Mouse (Mus musculus): Measurements from ENCODE around the gene Gm21961. TPM values are rescaled to one million over a fixed set of nuclear protein-coding genes. Genes with fewer than 3 reads are reported as not detected.
"Not testable (repeated sequence)": the region's sequence is repeated elsewhere in the genome, so short reads cannot be mapped to it uniquely, and the experiment has no call there.

The Gm21961 gene
- polyA plus RNA-seq (2015; fragmentation: Nextera tagmentation; extraction: Ambion mirVana) = not detected in 2 replicates

DNA sequence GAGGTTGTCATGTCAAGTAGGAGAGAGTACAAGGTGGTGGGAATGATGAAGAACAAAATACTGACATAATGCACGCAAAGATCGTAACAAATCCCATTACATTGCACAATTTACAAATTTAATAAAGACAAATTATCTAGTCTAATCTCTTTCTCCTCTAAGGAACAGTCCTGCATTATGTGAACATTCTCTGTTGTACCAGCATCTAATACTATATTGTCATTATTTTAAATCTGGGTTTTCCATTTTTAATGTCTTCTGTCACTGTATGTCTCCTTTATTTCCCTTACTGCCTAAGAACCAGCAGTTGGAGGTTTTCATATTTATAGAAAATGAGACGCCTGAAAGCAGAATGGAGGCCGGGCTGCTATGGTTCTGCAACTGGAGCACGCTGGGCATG is at the start of gene Gm21961:
Gene Gm21961 (minus strand): TSS at position 101 of the 400 bp plus-strand sequence.
- ATAC-seq (no peak), DNase-seq (ENCODE audit: low spot score) (no peak)
- Histone ChIP-seq H3K4me3 (ENCODE audit: low read depth, low read length) (no peak within 1 kb of the TSS), H3K9me3 (ENCODE audit: low read length) (no peaks in the 10 kb centered on the region), H3K27ac (ENCODE audit: low read length) (no peak within 1 kb of the TSS), H3K4me1 (ENCODE audit: insufficient read depth, low read depth, low read length) (no peaks in the 10 kb centered on the region), H3K9ac (replicated peaks; ENCODE audit: low read depth) (no peak within 1 kb of the TSS), H3K27me3 (replicated peaks; ENCODE audit: insufficient read depth, low read length) (no peaks in the 10 kb centered on the region), H3K4me2 (replicated peaks; ENCODE audit: low read depth, low read length) (no peak within 1 kb of the TSS), H3K36me3 (ENCODE audit: insufficient read depth, low read length) (no peaks in the 10 kb centered on the region)
- WGBS = 91% methylated on average over 5 of the region's 5 CpGs
- TF ChIP-seq EP300 (IDR thresholded peaks at IDR 0.05) (no peak), CTCF (IDR thresholded peaks at IDR 0.05) (no peak)

- DNase-seq (ENCODE audit: low spot score) = no peak
- WGBS = 69% methylated on average over 4 of the region's 4 CpGs
- Histone ChIP-seq H3K4me1 (ENCODE audit: insufficient read depth, low read depth, low read length) (no peaks in the 10 kb centered on the region), H3K4me3 (ENCODE audit: low read depth, low read length) (no peak overlapping the region), H3K9me3 (ENCODE audit: low read length) (no peaks in the 10 kb centered on the region), H3K27ac (ENCODE audit: low read length) (no peak overlapping the region), H3K36me3 (ENCODE audit: insufficient read depth, low read length) (no peaks in the 10 kb centered on the region), H3K9ac (replicated peaks; ENCODE audit: low read depth) (no peak overlapping the region), H3K27me3 (replicated peaks; ENCODE audit: insufficient read depth, low read length) (no peaks in the 10 kb centered on the region), H3K4me2 (replicated peaks; ENCODE audit: low read depth, low read length) (no peak overlapping the region)
- no peak for ATAC-seq
- TF ChIP-seq CTCF (IDR thresholded peaks at IDR 0.05) = no peak
- TF ChIP-seq EP300 (IDR thresholded peaks at IDR 0.05) = no peak
Observed at GRCm38 (mm10) chr15:65041999-65042398, 27.3 kb upstream of the Gm21961 start.

DNA sequence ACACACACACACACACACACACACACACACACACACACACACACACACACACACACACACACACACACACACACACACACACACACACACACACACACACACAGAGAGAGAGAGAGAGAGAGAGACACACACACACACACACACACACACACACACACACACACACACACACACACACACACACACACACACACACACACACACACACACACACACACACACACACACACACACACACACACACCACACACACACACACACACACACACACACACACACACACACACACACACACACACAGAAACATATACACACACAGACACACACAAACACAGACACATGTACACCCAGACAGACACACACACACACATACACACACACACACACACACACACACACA is 24.5 kb upstream of the Gm21961 start:
- not testable (repeated sequence) for H3K36me3 ChIP-seq (ENCODE audit: insufficient read depth, low read length); DNase-seq (ENCODE audit: low spot score); H3K4me1 ChIP-seq (ENCODE audit: insufficient read depth, low read depth, low read length); H3K9ac ChIP-seq (replicated peaks; ENCODE audit: low read depth); H3K4me3 ChIP-seq (ENCODE audit: low read depth, low read length); H3K9me3 ChIP-seq (ENCODE audit: low read length); H3K27me3 ChIP-seq (replicated peaks; ENCODE audit: insufficient read depth, low read length); ATAC-seq; H3K4me2 ChIP-seq (replicated peaks; ENCODE audit: low read depth, low read length); H3K27ac ChIP-seq (ENCODE audit: low read length)

- no peaks in the 10 kb centered on the region for H3K9me3 ChIP-seq (ENCODE audit: low read length)
- TF ChIP-seq CTCF (IDR thresholded peaks at IDR 0.05) (no peak), EP300 (IDR thresholded peaks at IDR 0.05) (no peak)
- H3K27me3 ChIP-seq (replicated peaks; ENCODE audit: insufficient read depth, low read length) = no peaks in the 10 kb centered on the region
- H3K36me3 ChIP-seq (ENCODE audit: insufficient read depth, low read length) = no peaks in the 10 kb centered on the region
- H3K4me3 ChIP-seq (ENCODE audit: low read depth, low read length) = no peak overlapping the region
- no peak for ATAC-seq
- no peak for DNase-seq (ENCODE audit: low spot score)
- H3K4me2 ChIP-seq (replicated peaks; ENCODE audit: low read depth, low read length) = no peak overlapping the region
- WGBS = 65% methylated on average over 1 of the region's 1 CpGs
- H3K27ac ChIP-seq (ENCODE audit: low read length) = no peak overlapping the region
- H3K4me1 ChIP-seq (ENCODE audit: insufficient read depth, low read depth, low read length) = no peaks in the 10 kb centered on the region
- H3K9ac ChIP-seq (replicated peaks; ENCODE audit: low read depth) = no peak overlapping the region
Observed at GRCm38 (mm10) chr15:65017971-65018370, 3.3 kb upstream of the Gm21961 start.

GRCm38 (mm10) chr15:65006177-65006576 is 8.5 kb downstream of the Gm21961 start:
- no peak overlapping the region for H3K4me3 ChIP-seq (ENCODE audit: low read depth, low read length)
- H3K9ac ChIP-seq (replicated peaks; ENCODE audit: low read depth) = no peak overlapping the region
- no peaks in the 10 kb centered on the region for H3K4me1 ChIP-seq (ENCODE audit: insufficient read depth, low read depth, low read length)
- no peaks in the 10 kb centered on the region for H3K9me3 ChIP-seq (ENCODE audit: low read length)
- no peak overlapping the region for H3K27ac ChIP-seq (ENCODE audit: low read length)
- ATAC-seq (no peak), DNase-seq (ENCODE audit: low spot score) (no peak)
- H3K27me3 ChIP-seq (replicated peaks; ENCODE audit: insufficient read depth, low read length) = no peaks in the 10 kb centered on the region
- TF ChIP-seq EP300 (IDR thresholded peaks at IDR 0.05) = no peak
- TF ChIP-seq CTCF (IDR thresholded peaks at IDR 0.05) = no peak
- H3K4me2 ChIP-seq (replicated peaks; ENCODE audit: low read depth, low read length) = no peak overlapping the region
- no peaks in the 10 kb centered on the region for H3K36me3 ChIP-seq (ENCODE audit: insufficient read depth, low read length)

GRCm38 (mm10) chr15:64994498-64994897 is 20.2 kb downstream of the Gm21961 start:
- Histone ChIP-seq H3K4me1 (ENCODE audit: insufficient read depth, low read depth, low read length) (no peaks in the 10 kb centered on the region), H3K9me3 (ENCODE audit: low read length) (no peaks in the 10 kb centered on the region), H3K27ac (ENCODE audit: low read length) (no peak overlapping the region), H3K27me3 (replicated peaks; ENCODE audit: insufficient read depth, low read length) (no peaks in the 10 kb centered on the region), H3K4me3 (ENCODE audit: low read depth, low read length) (no peak overlapping the region), H3K36me3 (ENCODE audit: insufficient read depth, low read length) (no peaks in the 10 kb centered on the region), H3K9ac (replicated peaks; ENCODE audit: low read depth) (no peak overlapping the region), H3K4me2 (replicated peaks; ENCODE audit: low read depth, low read length) (no peak overlapping the region)
- no peak for DNase-seq (ENCODE audit: low spot score)
- 79% methylated on average over 4 of the region's 4 CpGs for WGBS
- TF ChIP-seq EP300 (IDR thresholded peaks at IDR 0.05) (no peak), CTCF (IDR thresholded peaks at IDR 0.05) (no peak)
- no peak for ATAC-seq

GRCm38 (mm10) chr15:64979976-64980375 is 34.7 kb downstream of the Gm21961 start:
- WGBS = 58% methylated on average over 2 of the region's 2 CpGs
- ATAC-seq (no peak), DNase-seq (ENCODE audit: low spot score) (no peak)
- Histone ChIP-seq H3K27ac (ENCODE audit: low read length) (no peak overlapping the region), H3K4me2 (replicated peaks; ENCODE audit: low read depth, low read length) (no peak overlapping the region), H3K36me3 (ENCODE audit: insufficient read depth, low read length) (no peaks in the 10 kb centered on the region), H3K4me1 (ENCODE audit: insufficient read depth, low read depth, low read length) (no peaks in the 10 kb centered on the region), H3K9me3 (ENCODE audit: low read length) (no peaks in the 10 kb centered on the region), H3K27me3 (replicated peaks; ENCODE audit: insufficient read depth, low read length) (no peaks in the 10 kb centered on the region), H3K4me3 (ENCODE audit: low read depth, low read length) (no peak overlapping the region), H3K9ac (replicated peaks; ENCODE audit: low read depth) (no peak overlapping the region)
- TF ChIP-seq EP300 (IDR thresholded peaks at IDR 0.05) (no peak), CTCF (IDR thresholded peaks at IDR 0.05) (no peak)

All from lung, postnatal 0 days (tissue).